Mouse (Mus musculus): ENCODE data around the gene 2200002D01Rik.

2200002D01Rik gene

GRCm38 (mm10) chr7:29279924-29280323, 31.7 kb upstream of the 2200002D01Rik start:
- in situ Hi-C loops (cut with MseI, MboI): no loop called here

GRCm38 (mm10) chr7:29279261-29279660, 31.0 kb upstream of the 2200002D01Rik start:
- in situ Hi-C loops (cut with MseI, MboI): no loop called here

- in situ Hi-C loops (cut with MseI, MboI): no loop called here
Observed at GRCm38 (mm10) chr7:29277510-29277909, 29.2 kb upstream of the 2200002D01Rik start.

GRCm38 (mm10) chr7:29276715-29277114, 28.4 kb upstream of the 2200002D01Rik start:
- in situ Hi-C loops (cut with MseI, MboI): no loop called here

- in situ Hi-C loops (cut with MseI, MboI): no loop called here
Observed at GRCm38 (mm10) chr7:29271687-29272465, 23.6 kb upstream of the 2200002D01Rik start.

GRCm38 (mm10) chr7:29270445-29270844, 22.2 kb upstream of the 2200002D01Rik start:
- in situ Hi-C loops (cut with MseI, MboI): no loop called here

GRCm38 (mm10) chr7:29266931-29267330, 18.7 kb upstream of the 2200002D01Rik start:
- in situ Hi-C loops (cut with MseI, MboI): no loop called here

- in situ Hi-C loops (cut with MseI, MboI): no loop called here
Observed at GRCm38 (mm10) chr7:29265636-29266035, 17.4 kb upstream of the 2200002D01Rik start.

GRCm38 (mm10) chr7:29263831-29264230, 15.6 kb upstream of the 2200002D01Rik start:
- in situ Hi-C loops (cut with MseI, MboI): no loop called here

GRCm38 (mm10) chr7:29262151-29262550, 13.9 kb upstream of the 2200002D01Rik start:
- in situ Hi-C loops (cut with MseI, MboI): no loop called here

- in situ Hi-C loops (cut with MseI, MboI): no loop called here
Observed at GRCm38 (mm10) chr7:29259781-29260730, 11.8 kb upstream of the 2200002D01Rik start.

- in situ Hi-C loops (cut with MseI, MboI): no loop called here
Observed at GRCm38 (mm10) chr7:29257368-29257767, 9.1 kb upstream of the 2200002D01Rik start.

- in situ Hi-C loops (cut with MseI, MboI): no loop called here
Observed at GRCm38 (mm10) chr7:29255875-29256274, 7.6 kb upstream of the 2200002D01Rik start.

- in situ Hi-C loops (cut with MseI, MboI): no loop called here
Observed at GRCm38 (mm10) chr7:29253842-29254241, 5.6 kb upstream of the 2200002D01Rik start.

GRCm38 (mm10) chr7:29251166-29251565, 2.9 kb upstream of the 2200002D01Rik start:
- in situ Hi-C loops (cut with MseI, MboI): no loop called here

GRCm38 (mm10) chr7:29247706-29248105, 560 bp downstream of the 2200002D01Rik start:
- in situ Hi-C loops (cut with MseI, MboI): no loop called here

- in situ Hi-C loops (cut with MseI, MboI): no loop called here
Observed at GRCm38 (mm10) chr7:29247314-29247700, 959 bp downstream of the 2200002D01Rik start.

- in situ Hi-C loops (cut with MseI, MboI): no loop called here
Observed at GRCm38 (mm10) chr7:29246619-29247313, 1.5 kb downstream of the 2200002D01Rik start.

- in situ Hi-C loops (cut with MseI, MboI): no loop called here
Observed at GRCm38 (mm10) chr7:29246015-29246414, 2.3 kb downstream of the 2200002D01Rik start.

GRCm38 (mm10) chr7:29244732-29245416, 3.4 kb downstream of the 2200002D01Rik start:
- in situ Hi-C loops (cut with MseI, MboI): no loop called here

Data from mouse trophoblast stem cell (cell line).